Mouse (Mus musculus) ES-E14 (cell line): ENCODE results near the gene Mex3a. TPM values are rescaled to one million over a fixed set of nuclear protein-coding genes. Genes with fewer than 3 reads are reported as not detected.
"Not testable (repeated sequence)": the region's sequence is repeated elsewhere in the genome, so short reads cannot be mapped to it uniquely, and the experiment has no call there.

Experiments used
- DNase-seq: peaks from one replicate; pipeline ENCODE4 v3.0.0-alpha.2; 2013; ENCODE audit warnings: low read depth, low spot score
- H3K27ac ChIP-seq: 2 replicates; pipeline ENCODE4 v1.5.1; 2012; ENCODE audit warnings: low read depth, mild to moderate bottlenecking, low read length, moderate library complexity, mixed read lengths; ENCODE audit not compliant: poor library complexity, insufficient read depth, severe bottlenecking
- H3K36me3 ChIP-seq: 2 replicates; pipeline ENCODE4 v1.6.1; 2012; ENCODE audit warnings: mild to moderate bottlenecking, low read length, moderate library complexity, mixed read lengths; ENCODE audit not compliant: control insufficient read depth, poor library complexity, insufficient read depth, severe bottlenecking
- H3K4me1 ChIP-seq, 2 experiments: fragments of 150-350 bp in 1 of 2; sonication (generic) in 1 of 2; 2 replicates each; pipeline ENCODE4 v1.6.1; 2012; ENCODE audit warnings: low read length in 2 of 2, mild to moderate bottlenecking in 1 of 2, mixed read lengths in 1 of 2; ENCODE audit not compliant: control insufficient read depth in 2 of 2, insufficient read depth in 2 of 2, poor library complexity in 1 of 2
- H3K4me3 ChIP-seq, 2 experiments: fragments of 150-350 bp in 1 of 2; sonication (generic) in 1 of 2; 2 replicates each; pipeline ENCODE4 v1.5.1; 2012; ENCODE audit warnings: low read length in 2 of 2, low read depth in 1 of 2, mild to moderate bottlenecking in 1 of 2, mixed read lengths in 1 of 2; ENCODE audit not compliant: insufficient read depth in 1 of 2, poor library complexity in 1 of 2, severe bottlenecking in 1 of 2
- H3K9ac ChIP-seq: 2 replicates; pipeline ENCODE4 v1.6.1; 2012; ENCODE audit warnings: low read depth, mild to moderate bottlenecking, low read length, mixed read lengths; ENCODE audit not compliant: poor library complexity, insufficient read depth, severe bottlenecking
- H3K9me3 ChIP-seq: fragments of 150-350 bp; sonication (generic); 2 replicates; pipeline ENCODE4 v1.6.1; 2012; ENCODE audit warnings: low read depth, mild to moderate bottlenecking, low read length; ENCODE audit not compliant: control insufficient read depth, insufficient read depth
- CHD2 ChIP-seq: IDR thresholded peaks from 2 replicates; pipeline ENCODE4 v1.6.1; 2014; ENCODE audit warnings: mild to moderate bottlenecking, low read depth, low read length, inconsistent platforms
- HCFC1 ChIP-seq: IDR thresholded peaks from 2 replicates; pipeline ENCODE4 v1.6.1; 2012; ENCODE audit warnings: low read length, inconsistent platforms, borderline replicate concordance; ENCODE audit not compliant: insufficient read depth
- MAFK ChIP-seq: IDR thresholded peaks from 2 replicates; pipeline ENCODE4 v1.6.1; 2014; ENCODE audit warnings: mild to moderate bottlenecking, low read depth, low read length, inconsistent platforms; ENCODE audit not compliant: insufficient read depth
- ZC3H11A ChIP-seq: IDR thresholded peaks from 2 replicates; pipeline ENCODE4 v1.6.1; 2012; ENCODE audit warnings: low read depth, mild to moderate bottlenecking, inconsistent platforms, low read length, borderline replicate concordance
- ZNF384 ChIP-seq: IDR thresholded peaks from 2 replicates; pipeline ENCODE4 v1.6.1; 2012; ENCODE audit warnings: low read depth, low read length, inconsistent platforms
- in situ Hi-C, 2 experiments: fragments of 600-800 bp; cut with MboI; formaldehyde crosslinking; loops; one replicate each; pipeline ENCODE4 v1.15.1; 2025; ENCODE audit warnings: low sequenced_read_pairs in 2 of 2, inconsistent platforms in 1 of 2; ENCODE audit not compliant: unreplicated experiment in 2 of 2
- total RNA-seq: library from RNA; depleted of rRNA; stranded (reverse); fragments of 300-350 nt; gene quantifications from 2 replicates; pipeline ENCODE4 v1.2.3, GENCODE M21; 2012

The Mex3a gene
- total RNA-seq, 1 experiment, result 24.9 TPM

DNA sequence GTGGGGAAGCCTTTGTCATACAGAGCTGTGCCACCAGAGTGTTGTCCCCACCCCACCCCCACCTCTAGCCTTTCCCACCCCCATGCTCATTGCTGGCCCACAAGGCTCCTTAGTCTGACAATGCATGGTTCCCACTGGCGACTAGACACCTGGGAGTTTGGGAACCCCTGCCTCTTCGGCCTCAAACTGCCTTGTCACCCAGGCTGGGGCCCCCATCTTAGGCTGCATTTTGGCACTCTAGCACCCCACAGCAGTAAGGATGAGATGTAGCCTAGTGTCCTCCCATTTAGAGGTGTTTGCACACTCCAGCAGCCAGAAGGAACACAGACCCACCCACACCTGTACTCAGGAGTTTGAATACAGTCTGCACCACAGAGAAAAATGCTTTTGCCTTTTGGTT, 41.6 kb downstream of the Mex3a start:
- H3K9ac ChIP-seq, result peak overlapping the region; percentile 33; the same call in 1 of the 2 replicates
- H3K4me1 ChIP-seq, result peaks cover 4 to 12% of the 10 kb centered on the region in 2 experiments
- TF ChIP-seq ZC3H11A (no peak), HCFC1 (no peak), MAFK (no peak), ZNF384 (no peak), CHD2 (no peak)
- peaks cover 10% of the 10 kb centered on the region for H3K36me3 ChIP-seq
- H3K9me3 ChIP-seq, result no peaks in the 10 kb centered on the region
- no peak for DNase-seq
- H3K4me3 ChIP-seq, result no peak overlapping the region
- in situ Hi-C loops, result no loop called here
- H3K27ac ChIP-seq, result peak overlapping the region; percentile 98

- in situ Hi-C loops, result no loop called here
- Histone ChIP-seq H3K36me3 (no peaks in the 10 kb centered on the region), H3K4me3 (peak within 1 kb of the TSS; percentile 40 to 64), H3K27ac (peak within 1 kb of the TSS; percentile 95), H3K4me1 (peaks cover 4 to 14% of the 10 kb centered on the region in 2 experiments), H3K9ac (peak within 1 kb of the TSS; percentile 70), H3K9me3 (no peaks in the 10 kb centered on the region)
- TF ChIP-seq MAFK, result no peak
- no peak for TF ChIP-seq ZC3H11A
- peak; percentile 66; the same call in 1 of the 2 replicates for TF ChIP-seq CHD2
- TF ChIP-seq HCFC1, result no peak
- DNase-seq, result peak; percentile 74
These were observed 43.3 kb downstream of the Mex3a start, which contains the start of gene Ssr2 for GRCm38 (mm10) chr3:88575540-88575939. TSS of gene Ssr2 (plus strand) at chr3:88575876.

GRCm38 (mm10) chr3:88577846-88578245, 45.7 kb downstream of the Mex3a start:
- Histone ChIP-seq H3K27ac (peak overlapping the region; percentile 95), H3K9ac (0 out of 2 replicates have a peak overlapping the region, but pooled peaks have one; percentile 3), H3K36me3 (peaks cover 13% of the 10 kb centered on the region), H3K4me1 (peaks cover 4 to 12% of the 10 kb centered on the region in 2 experiments; a peak in 3 of 4 replicates), H3K4me3 (peak overlapping the region; percentile 6 to 64; a peak in 2 of 4 replicates)
- in situ Hi-C loops, DNase-seq, H3K9me3 ChIP-seq: not testable (repeated sequence)

- no peak for TF ChIP-seq HCFC1
- TF ChIP-seq ZNF384, result no peak
- TF ChIP-seq CHD2, result no peak
- no peak for TF ChIP-seq MAFK
- TF ChIP-seq ZC3H11A, result no peak
- in situ Hi-C loops, result no loop called here
- Histone ChIP-seq H3K4me1 (peaks cover 0 to 10% of the 10 kb centered on the region in 2 experiments; a peak in 2 of 4 replicates), H3K4me3 (peak overlapping the region; percentile 90 to 97), H3K9ac (peak overlapping the region; percentile 61), H3K9me3 (no peaks in the 10 kb centered on the region), H3K36me3 (peaks cover 20% of the 10 kb centered on the region), H3K27ac (peak overlapping the region; percentile 95)
- no peak for DNase-seq
These were observed 46.6 kb downstream of the Mex3a start for GRCm38 (mm10) chr3:88578498-88579424.
